Mouse (Mus musculus): ENCODE measurements around the gene Zfp423. TPM values are rescaled to one million over a fixed set of nuclear protein-coding genes. Genes with fewer than 3 reads are reported as not detected.
A peak's percentile ranks its signal among the peaks of the same experiment; 100 is the strongest.

The Zfp423 gene
- polyA plus RNA-seq, 1 experiment from 2014 or later = 23.1 TPM

DNA sequence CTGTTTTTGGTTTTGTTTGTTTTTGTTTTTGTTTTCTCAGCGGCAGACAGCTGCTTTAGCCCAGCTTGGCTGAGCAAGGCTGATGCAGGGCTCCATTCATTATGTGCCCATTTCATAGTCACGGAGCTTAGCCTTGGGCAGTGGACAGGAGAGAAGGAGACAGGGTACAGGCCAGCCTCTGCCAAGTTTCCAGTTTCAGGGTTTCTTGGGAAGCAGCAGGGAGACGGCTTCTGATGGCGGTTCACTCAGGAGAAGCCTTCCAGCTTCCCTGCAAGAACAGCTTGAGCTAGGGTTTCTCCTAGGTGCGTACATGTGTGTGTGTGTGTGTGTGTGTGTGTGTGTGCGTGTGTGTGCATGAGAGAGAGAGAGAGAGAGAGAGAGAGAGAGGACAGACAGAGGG is 292.1 kb downstream of the Zfp423 start:
- H3K27ac ChIP-seq (replicated peaks; ENCODE audit: low read depth, low read length) = no peak overlapping the region

DNA sequence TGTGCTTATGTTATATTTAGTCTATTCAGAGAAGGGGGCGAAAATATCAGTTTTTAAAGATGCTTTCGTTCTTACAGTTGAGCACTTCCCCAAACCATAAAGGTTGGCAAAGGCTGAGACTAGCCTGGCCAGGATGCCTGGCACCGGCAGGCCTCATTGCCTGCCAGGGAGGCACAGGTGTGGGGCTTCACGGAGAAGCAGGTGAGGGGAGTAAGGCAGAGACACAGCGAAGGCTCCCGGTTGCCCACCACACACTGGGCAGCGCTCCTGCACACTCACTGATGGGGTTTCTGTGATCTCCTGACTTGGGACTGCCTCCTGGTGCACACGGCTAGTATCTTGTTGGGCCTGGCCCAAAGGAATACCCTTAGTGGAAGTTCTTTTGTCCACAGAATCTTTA is 294.1 kb downstream of the Zfp423 start:
- Histone ChIP-seq H3K27ac (replicated peaks; ENCODE audit: low read depth, low read length) (no peak overlapping the region), H3K4me3 (ENCODE audit: low read depth, low read length) (no peak overlapping the region), H3K4me2 (ENCODE audit: low read depth, low read length) (no peak overlapping the region), H3K27me3 (replicated peaks; ENCODE audit: control insufficient read depth, insufficient read depth, low read length) (peaks cover 23% of the 10 kb centered on the region), H3K9ac (ENCODE audit: low read depth, low read length) (no peak overlapping the region), H3K9me3 (ENCODE audit: control insufficient read depth, low read length) (no peaks in the 10 kb centered on the region), H3K36me3 (ENCODE audit: control insufficient read depth, insufficient read depth, low read length) (peaks cover 2% of the 10 kb centered on the region; the same call in 1 of the 2 replicates), H3K4me1 (ENCODE audit: control insufficient read depth, insufficient read depth, low read length) (peaks cover 19% of the 10 kb centered on the region)
- DNase-seq (ENCODE audit: low spot score) (no peak), ATAC-seq (ENCODE audit: low read depth) (no peak)
- WGBS = 92% methylated on average over 8 of the region's 8 CpGs

More for the DNA sequence above, 292.1 kb downstream of the Zfp423 start:
- Histone ChIP-seq H3K36me3 (ENCODE audit: control insufficient read depth, insufficient read depth, low read length) (peaks cover 3% of the 10 kb centered on the region; the same call in 1 of the 2 replicates), H3K4me1 (ENCODE audit: control insufficient read depth, insufficient read depth, low read length) (peaks cover 7% of the 10 kb centered on the region), H3K9ac (ENCODE audit: low read depth, low read length) (no peak overlapping the region), H3K4me3 (ENCODE audit: low read depth, low read length) (no peak overlapping the region), H3K27me3 (replicated peaks; ENCODE audit: control insufficient read depth, insufficient read depth, low read length) (peaks cover 7% of the 10 kb centered on the region; the same call in 1 of the 2 replicates), H3K4me2 (ENCODE audit: low read depth, low read length) (no peak overlapping the region), H3K9me3 (ENCODE audit: control insufficient read depth, low read length) (no peaks in the 10 kb centered on the region)
- ATAC-seq (ENCODE audit: low read depth) (no peak), DNase-seq (ENCODE audit: low spot score) (no peak)
- 76% methylated on average over 6 of the region's 6 CpGs for WGBS

DNA sequence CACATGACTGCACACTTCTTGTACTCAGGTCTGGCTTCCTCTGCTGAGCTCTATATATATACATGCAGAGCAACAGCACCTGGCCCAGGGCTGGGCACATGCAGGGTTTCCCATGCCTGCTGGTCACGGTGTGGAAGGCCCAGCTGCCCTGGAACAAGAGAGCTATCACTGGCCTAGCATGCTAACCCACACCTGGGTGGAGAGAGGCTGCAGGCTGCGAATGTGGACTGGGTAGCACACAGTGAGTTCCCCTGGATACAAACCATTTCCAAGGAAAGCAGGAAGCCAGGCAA is 295.2 kb downstream of the Zfp423 start:
- H3K27me3 ChIP-seq (replicated peaks; ENCODE audit: control insufficient read depth, insufficient read depth, low read length) = peaks cover 29% of the 10 kb centered on the region
- H3K36me3 ChIP-seq (ENCODE audit: control insufficient read depth, insufficient read depth, low read length) = no peaks in the 10 kb centered on the region
- no peak overlapping the region for H3K27ac ChIP-seq (replicated peaks; ENCODE audit: low read depth, low read length)
- no peak overlapping the region for H3K4me2 ChIP-seq (ENCODE audit: low read depth, low read length)
- ATAC-seq (ENCODE audit: low read depth) = no peak
- H3K9me3 ChIP-seq (ENCODE audit: control insufficient read depth, low read length) = no peaks in the 10 kb centered on the region
- H3K9ac ChIP-seq (ENCODE audit: low read depth, low read length) = no peak overlapping the region
- H3K4me1 ChIP-seq (ENCODE audit: control insufficient read depth, insufficient read depth, low read length) = peaks cover 28% of the 10 kb centered on the region
- 86% methylated on average over 2 of the region's 2 CpGs for WGBS
- no peak overlapping the region for H3K4me3 ChIP-seq (ENCODE audit: low read depth, low read length)
- DNase-seq (ENCODE audit: low spot score) = no peak

DNA sequence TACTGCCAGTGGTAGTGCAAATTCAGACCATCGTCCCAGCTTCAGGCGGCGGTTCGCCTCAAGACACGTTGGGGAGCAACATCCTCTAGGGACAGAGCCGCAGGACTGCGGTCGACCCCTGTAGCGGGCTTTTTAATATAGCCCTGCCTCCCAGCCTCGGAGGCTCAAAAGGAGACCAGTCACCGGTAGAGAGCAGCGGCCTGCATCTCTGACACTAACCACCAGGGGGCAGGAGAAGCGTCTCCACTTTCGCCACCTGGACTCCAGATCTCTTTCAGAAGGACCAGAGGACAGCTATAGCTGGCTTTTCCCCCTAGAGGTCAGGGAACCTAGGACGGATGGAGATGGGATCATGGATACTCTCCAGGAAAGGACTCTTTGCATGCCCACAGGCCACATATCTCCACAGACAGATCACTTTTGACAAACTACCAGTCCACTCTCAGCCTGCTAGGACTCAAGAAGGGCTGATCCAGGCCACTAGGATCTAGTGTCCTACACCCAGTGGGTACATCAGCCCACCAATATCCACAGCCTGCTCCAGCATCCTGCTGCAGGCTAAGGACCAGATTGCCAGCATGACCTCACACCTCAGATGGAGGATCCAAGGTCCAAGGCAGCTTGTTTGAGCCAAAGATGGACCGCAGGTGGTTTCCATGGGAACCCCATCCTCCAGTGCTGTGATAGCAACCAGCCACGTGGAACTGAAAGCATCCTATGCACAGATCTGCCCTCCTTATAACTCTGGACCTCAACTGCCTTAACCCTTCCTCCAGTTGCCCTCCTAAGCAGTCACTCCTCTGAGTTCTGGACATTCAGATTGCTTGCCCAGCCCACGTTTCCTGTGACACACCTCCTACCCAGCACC is 295.8 kb downstream of the Zfp423 start:
- Histone ChIP-seq H3K4me3 (ENCODE audit: low read depth, low read length) (peak overlapping the region; percentile 33), H3K9me3 (ENCODE audit: control insufficient read depth, low read length) (no peaks in the 10 kb centered on the region), H3K4me1 (ENCODE audit: control insufficient read depth, insufficient read depth, low read length) (peaks cover 28% of the 10 kb centered on the region), H3K4me2 (ENCODE audit: low read depth, low read length) (peak overlapping the region; percentile 65), H3K27me3 (replicated peaks; ENCODE audit: control insufficient read depth, insufficient read depth, low read length) (peaks cover 29% of the 10 kb centered on the region), H3K27ac (replicated peaks; ENCODE audit: low read depth, low read length) (peak overlapping the region; percentile 63; the same call in 1 of the 2 replicates), H3K36me3 (ENCODE audit: control insufficient read depth, insufficient read depth, low read length) (no peaks in the 10 kb centered on the region), H3K9ac (ENCODE audit: low read depth, low read length) (peak overlapping the region; percentile 53)
- 15% methylated on average over 18 of the region's 18 CpGs for WGBS
- ATAC-seq (ENCODE audit: low read depth) (peak; percentile 62), DNase-seq (ENCODE audit: low spot score) (peak; percentile 73)

DNA sequence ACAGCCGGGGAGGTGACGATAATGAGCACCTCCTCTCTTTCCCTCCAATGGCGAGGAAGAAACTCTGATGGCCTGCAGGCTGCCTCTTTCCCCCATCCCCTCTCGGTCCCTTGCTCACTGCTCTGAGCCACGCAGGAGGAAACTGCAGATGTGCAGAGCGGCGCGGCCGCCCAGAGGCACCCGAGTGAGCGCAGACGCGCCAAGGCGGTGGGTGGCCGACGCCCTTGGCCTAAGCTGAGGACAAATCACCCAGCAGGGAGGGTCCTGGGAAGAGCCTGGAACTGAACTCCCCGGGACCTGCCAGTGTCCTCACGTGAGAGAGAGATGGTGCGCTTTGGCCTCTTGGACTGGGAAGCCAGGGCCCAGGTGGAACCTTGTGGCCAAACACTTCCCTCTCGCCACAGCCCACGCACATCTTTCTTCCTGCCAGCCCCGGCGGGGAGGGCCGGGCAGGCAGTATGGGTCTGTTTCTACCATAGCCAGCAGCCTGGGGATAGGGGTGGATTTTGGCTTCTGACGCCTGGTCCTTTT is 296.5 kb downstream of the Zfp423 start:
- peak; percentile 62 for ATAC-seq (ENCODE audit: low read depth)
- Histone ChIP-seq H3K9ac (ENCODE audit: low read depth, low read length) (peak overlapping the region; percentile 53), H3K4me3 (ENCODE audit: low read depth, low read length) (peak overlapping the region; percentile 33), H3K27ac (replicated peaks; ENCODE audit: low read depth, low read length) (peak overlapping the region; percentile 63), H3K27me3 (replicated peaks; ENCODE audit: control insufficient read depth, insufficient read depth, low read length) (peaks cover 29% of the 10 kb centered on the region), H3K9me3 (ENCODE audit: control insufficient read depth, low read length) (no peaks in the 10 kb centered on the region), H3K36me3 (ENCODE audit: control insufficient read depth, insufficient read depth, low read length) (no peaks in the 10 kb centered on the region), H3K4me1 (ENCODE audit: control insufficient read depth, insufficient read depth, low read length) (peaks cover 28% of the 10 kb centered on the region), H3K4me2 (ENCODE audit: low read depth, low read length) (peak overlapping the region; percentile 65)
- peak; percentile 64 for DNase-seq (ENCODE audit: low spot score)
- 6% methylated on average over 24 of the region's 25 CpGs for WGBS

DNA sequence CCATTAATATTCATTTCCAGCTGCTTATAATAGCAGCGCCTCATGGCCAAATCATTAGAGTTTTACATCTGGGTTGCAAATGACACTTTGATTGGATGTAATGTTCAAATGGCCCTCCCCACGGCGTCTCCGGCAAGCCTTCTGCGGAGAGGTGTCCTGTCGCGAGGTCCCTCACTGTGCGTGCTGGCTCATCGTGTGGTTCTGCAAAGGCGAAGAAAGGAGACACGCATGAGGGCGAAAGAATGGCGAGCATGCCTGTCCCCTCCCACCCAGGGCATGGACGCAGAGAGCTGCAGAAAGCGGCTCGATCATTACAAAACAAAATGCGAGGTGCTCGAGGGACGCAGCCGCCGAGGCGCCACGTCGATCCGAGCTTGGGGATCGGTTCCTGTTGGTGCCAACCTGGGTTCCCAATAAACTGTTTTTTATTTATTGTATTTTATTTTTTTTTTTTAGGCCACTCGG is 297.1 kb downstream of the Zfp423 start:
- H3K9ac ChIP-seq (ENCODE audit: low read depth, low read length) = 0 out of 2 replicates have a peak overlapping the region, but pooled peaks have one; percentile 39
- no peaks in the 10 kb centered on the region for H3K36me3 ChIP-seq (ENCODE audit: control insufficient read depth, insufficient read depth, low read length)
- peak overlapping the region; percentile 65 for H3K4me2 ChIP-seq (ENCODE audit: low read depth, low read length)
- peak overlapping the region; percentile 33 for H3K4me3 ChIP-seq (ENCODE audit: low read depth, low read length)
- WGBS = 6% methylated on average over 26 of the region's 27 CpGs
- DNase-seq (ENCODE audit: low spot score) = peak; percentile 43
- no peak overlapping the region; the same call in 1 of the 2 replicates for H3K27ac ChIP-seq (replicated peaks; ENCODE audit: low read depth, low read length)
- H3K9me3 ChIP-seq (ENCODE audit: control insufficient read depth, low read length) = no peaks in the 10 kb centered on the region
- peaks cover 28% of the 10 kb centered on the region for H3K4me1 ChIP-seq (ENCODE audit: control insufficient read depth, insufficient read depth, low read length)
- ATAC-seq (ENCODE audit: low read depth) = no peak
- H3K27me3 ChIP-seq (replicated peaks; ENCODE audit: control insufficient read depth, insufficient read depth, low read length) = peaks cover 29% of the 10 kb centered on the region

DNA sequence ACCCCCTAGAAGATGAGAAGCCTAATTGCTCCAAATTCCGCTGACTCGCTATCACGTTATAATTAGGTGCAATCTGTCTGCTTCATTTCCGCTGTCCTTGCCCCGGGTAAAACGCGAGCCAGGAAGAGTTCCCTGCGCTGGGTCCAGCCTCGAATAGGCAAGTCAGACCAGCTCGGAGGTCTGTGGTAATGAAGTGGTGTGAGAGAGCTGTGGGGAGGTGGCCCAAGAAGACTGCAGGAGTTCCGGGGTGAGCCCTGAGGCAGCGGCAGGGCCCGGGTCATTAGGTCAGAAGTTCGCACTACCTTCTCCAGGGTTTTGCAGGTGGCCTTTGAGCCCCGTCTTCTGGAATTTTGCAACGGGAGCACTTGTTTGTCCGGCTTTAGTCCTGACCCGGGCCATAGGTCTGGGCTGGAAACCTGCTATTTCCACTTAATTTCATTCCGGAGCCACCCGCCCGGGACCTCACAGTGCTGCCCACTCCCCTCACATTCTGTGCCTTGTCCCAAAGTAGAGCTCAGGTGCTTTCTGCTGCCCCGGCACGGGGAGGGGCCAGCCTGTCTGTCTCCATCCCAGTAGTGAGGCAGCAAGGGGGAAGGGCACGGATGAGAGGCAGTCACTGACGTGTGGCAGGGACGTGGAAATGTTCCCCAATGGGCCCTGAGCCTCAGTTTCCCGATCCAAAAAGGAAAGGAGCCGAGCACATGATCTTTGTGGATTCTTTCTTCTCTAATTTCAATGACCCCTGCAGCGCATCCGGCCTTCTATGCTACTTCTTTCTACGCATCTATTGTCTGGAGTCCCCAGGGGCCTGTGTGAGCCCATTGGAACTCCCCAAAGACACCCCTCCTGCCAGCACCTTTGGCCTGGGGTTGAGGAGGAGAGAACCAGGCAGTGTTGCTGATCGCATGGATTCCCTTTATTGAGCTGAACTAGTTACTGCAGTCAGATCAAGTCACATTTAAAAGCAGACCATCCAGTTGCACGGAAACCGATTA is 298.2 kb downstream of the Zfp423 start:
- no peak for ATAC-seq (ENCODE audit: low read depth)
- peaks cover 29% of the 10 kb centered on the region for H3K27me3 ChIP-seq (replicated peaks; ENCODE audit: control insufficient read depth, insufficient read depth, low read length)
- no peaks in the 10 kb centered on the region for H3K36me3 ChIP-seq (ENCODE audit: control insufficient read depth, insufficient read depth, low read length)
- peak overlapping the region; percentile 54; the same call in 1 of the 2 replicates for H3K4me2 ChIP-seq (ENCODE audit: low read depth, low read length)
- peak; percentile 29 for DNase-seq (ENCODE audit: low spot score)
- H3K4me1 ChIP-seq (ENCODE audit: control insufficient read depth, insufficient read depth, low read length) = peaks cover 33% of the 10 kb centered on the region
- WGBS = 23% methylated on average over 34 of the region's 34 CpGs
- H3K4me3 ChIP-seq (ENCODE audit: low read depth, low read length) = no peak overlapping the region
- H3K27ac ChIP-seq (replicated peaks; ENCODE audit: low read depth, low read length) = no peak overlapping the region
- H3K9me3 ChIP-seq (ENCODE audit: control insufficient read depth, low read length) = no peaks in the 10 kb centered on the region
- H3K9ac ChIP-seq (ENCODE audit: low read depth, low read length) = no peak overlapping the region
